Comparison of ENCODE assay signal across 18 mouse cellular contexts in the genomic region with DNA sequence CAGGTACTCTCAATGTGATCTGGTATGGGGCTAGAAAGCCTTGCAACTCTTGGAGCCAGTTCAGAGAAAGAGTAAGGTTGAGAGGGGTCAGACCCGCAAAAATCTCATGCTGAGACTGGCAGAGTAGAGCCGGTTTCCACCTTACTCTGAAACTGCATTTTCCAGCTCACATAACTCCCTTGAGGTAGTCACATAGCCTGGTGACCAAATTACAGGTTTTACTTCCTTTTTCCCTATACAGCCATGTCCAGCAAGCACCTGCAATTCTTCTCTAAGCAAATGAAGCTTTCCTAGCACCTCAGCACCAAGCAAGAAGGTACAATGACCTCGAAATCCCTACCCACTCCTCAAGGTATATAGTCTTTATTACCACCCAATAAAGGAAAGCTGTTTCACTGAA.
DNase-seq lines count a peak whose midpoint lies in the region; TF ChIP-seq lines count a peak whose summit lies in the region.
"Had no signal": no experiment of that assay in that cellular context is flagged by ENCODE, and none has a peak within 500 bp of the region (broad histone marks: within the 10 kb centered on the region; RNA-seq: fewer than 3 reads in every experiment).

No protein-coding gene starts in this region.

- dilution Hi-C loops in CH12.LX (cut with MboI; ENCODE audit: extremely low pct_ligation_motif_present, extremely low pct_unique_long_range_greater_than_20kb, low sequenced_read_pairs): no loop called here

- H3K27ac ChIP-seq in CH12.LX (ENCODE audit: insufficient read depth, low read depth): no peak overlapping the region
- no peak overlapping the region for H3K27ac ChIP-seq in midbrain, embryonic 10.5 days (replicated peaks)

- TF ChIP-seq RAD21 in CH12.LX (IDR thresholded peaks at IDR 0.05; ENCODE audit: low read depth, low read length): no peak

- TF ChIP-seq POLR2A in CH12.LX (IDR thresholded peaks at IDR 0.05; ENCODE audit: low read depth, low read length): no peak

- no peaks in the 10 kb centered on the region for H3K27me3 ChIP-seq in CH12.LX (replicated peaks)
- H3K27me3 ChIP-seq in splenic B cell, adult 2 months (ENCODE audit: control insufficient read depth, insufficient read depth, low read length, poor library complexity, severe bottlenecking): no peaks in the 10 kb centered on the region
- H3K27me3 ChIP-seq in midbrain, embryonic 10.5 days (ENCODE audit: low read depth, poor library complexity, severe bottlenecking): no peaks in the 10 kb centered on the region

- no peaks in the 10 kb centered on the region for H3K79me2 ChIP-seq in CH12.LX (replicated peaks; ENCODE audit: control insufficient read depth, extremely low read depth, insufficient read depth, poor library complexity, severe bottlenecking)

- no peak overlapping the region for H3K4me3 ChIP-seq in CH12.LX (replicated peaks in 1 of 3; ENCODE audit: low read depth in 2 of 3, low read length in 2 of 3, poor library complexity in 1 of 3)
- H3K4me3 ChIP-seq in midbrain, embryonic 10.5 days: no peak overlapping the region

- intact Hi-C loops in heart, postnatal 10 days (cut with DNase I): no loop called here

- 0 out of 2 replicates have a peak overlapping the region, but pooled peaks have one; percentile 29 for H3K4me2 ChIP-seq in CH12.LX (ENCODE audit: insufficient read depth, low read depth, poor library complexity, severe bottlenecking)

- WGBS in midbrain, embryonic 10.5 days: 79% methylated on average over 3 of the region's 3 CpGs

- no peaks in the 10 kb centered on the region for H3K36me3 ChIP-seq in CH12.LX (replicated peaks in 1 of 2; ENCODE audit: control insufficient read depth in 1 of 2, insufficient read depth in 1 of 2, low read length in 1 of 2)
- H3K36me3 ChIP-seq in splenic B cell, adult 2 months (ENCODE audit: control insufficient read depth, insufficient read depth, low read length, poor library complexity, severe bottlenecking): no peaks in the 10 kb centered on the region
- no peaks in the 10 kb centered on the region for H3K36me3 ChIP-seq in midbrain, embryonic 10.5 days
- H3K36me3 ChIP-seq: G1E had no signal

- in situ Hi-C loops in CH12.LX (cut with MboI; ENCODE audit: low pct_ligation_motif_present, low pct_unique_long_range_greater_than_20kb, low sequenced_read_pairs): no loop called here

- no peak overlapping the region for H3K9ac ChIP-seq in CH12.LX (ENCODE audit: insufficient read depth, low read depth)

- peak; percentile 88 for TF ChIP-seq EP300 in CH12.LX (IDR thresholded peaks at IDR 0.05; ENCODE audit: low read length)

- peak; percentile 59 for DNase-seq in A20 (ENCODE audit: low read depth, low spot score)
- DNase-seq in CH12.LX (ENCODE audit: extremely low read depth): peak; percentile 35
- DNase-seq in splenic B cell, adult 2 months (ENCODE audit: low read depth, low spot score): peak; percentile 44
- no peak for DNase-seq in kidney, adult 18-20 months
- DNase-seq in midbrain, embryonic 10.5 days (ENCODE audit: low spot score): no peak
- no peak for DNase-seq in heart, postnatal 10 days
- DNase-seq: adrenal gland, adult 2 months; adrenal gland, adult 8-10 months; adrenal gland, postnatal 10 days; adrenal gland, postnatal 14 days; adrenal gland, postnatal 25 days; adrenal gland, postnatal 36 days; cerebellum, adult 11 months; cerebellum, adult 11-12 months; cerebellum, adult 18-20 months; cerebellum, adult 2 months; cerebellum, adult 8-10 months had no signal

- TF ChIP-seq CTCF in CH12.LX (conservative IDR thresholded peaks at IDR 0.05 in 1 of 2, IDR thresholded peaks at IDR 0.05 in 1 of 2; ENCODE audit: low read depth in 2 of 2, low read length in 2 of 2): no peak

- H3K4me1 ChIP-seq in CH12.LX (ENCODE audit: control insufficient read depth in 1 of 2, insufficient read depth in 2 of 2): peaks cover 2 to 7% of the 10 kb centered on the region in 2 experiments; a peak in 3 of 4 replicates
- no peaks in the 10 kb centered on the region for H3K4me1 ChIP-seq in midbrain, embryonic 10.5 days

- no peaks in the 10 kb centered on the region for H3K9me3 ChIP-seq in CH12.LX (replicated peaks; ENCODE audit: low read length)
- no peaks in the 10 kb centered on the region for H3K9me3 ChIP-seq in midbrain, embryonic 10.5 days (replicated peaks)
- H3K9me3 ChIP-seq: G1E had no signal

TF ChIP-seq in CH12.LX, 34 proteins besides CTCF, POLR2A, EP300 and RAD21:
- TF ChIP-seq IRF4 (IDR thresholded peaks at IDR 0.05; ENCODE audit: low read depth, low read length) (peak; percentile 78), ETS1 (conservative IDR thresholded peaks at IDR 0.05; ENCODE audit: low read depth, low read length) (0 out of 2 replicates have a peak, but pooled peaks have one; percentile 16), BHLHE40 (IDR thresholded peaks at IDR 0.05; ENCODE audit: low read depth, low read length) (0 out of 2 replicates have a peak, but pooled peaks have one; percentile 29), USF2 (conservative IDR thresholded peaks at IDR 0.05; ENCODE audit: low read depth, low read length) (no peak), TCF12 (IDR thresholded peaks at IDR 0.05; ENCODE audit: low read depth, low read length) (peak; percentile 65), E2F4 (IDR thresholded peaks at IDR 0.05; ENCODE audit: insufficient replicate concordance, low read depth, low read length) (no peak)

Comparison
In these comparisons a context has a peak if more than half of its experiments do, and no peak if none do; other contexts are left out.
1. DNase-seq: peak in A20 (single experiment), CH12.LX (single experiment) and splenic B cell, adult 2 months (single experiment); none in kidney, adult 18-20 months (single experiment), midbrain, embryonic 10.5 days (single experiment) and heart, postnatal 10 days (0 of 2).